Mouse (Mus musculus) limb, embryonic 15.5 days (tissue): ENCODE results near the gene Trpc2. TPM values are rescaled to one million over a fixed set of nuclear protein-coding genes. Genes with fewer than 3 reads are reported as not detected.

Source experiments
- ATAC-seq: fragments of 200-750 bp; cut with Nextera tagmentation; 2 replicates; pipeline ENCODE4 v1.8.0; 2017; ENCODE audit warnings: low read depth, moderate TSS enrichment; ENCODE audit not compliant: insufficient number of reproducible peaks, low FRiP score, low TSS enrichment
- H3K27ac ChIP-seq: fragments of 300-500 bp; sonication (generic); 2 replicates; pipeline ENCODE4 v1.5.1; 2015; ENCODE audit warnings: moderate library complexity, mild to moderate bottlenecking, inconsistent platforms
- H3K27me3 ChIP-seq: fragments of 300-500 bp; sonication (generic); 2 replicates; pipeline ENCODE4 v1.6.1; 2015; ENCODE audit warnings: inconsistent platforms
- H3K36me3 ChIP-seq: fragments of 300-500 bp; sonication (generic); 2 replicates; pipeline ENCODE4 v1.6.1; 2015; ENCODE audit warnings: inconsistent platforms
- H3K4me1 ChIP-seq: fragments of 300-500 bp; sonication (generic); 2 replicates; pipeline ENCODE4 v1.6.1; 2015; ENCODE audit warnings: inconsistent platforms
- H3K4me2 ChIP-seq: fragments of 300-500 bp; sonication (generic); 2 replicates; pipeline ENCODE4 v1.6.1; 2015; ENCODE audit warnings: mild to moderate bottlenecking, inconsistent platforms
- H3K4me3 ChIP-seq: fragments of 300-500 bp; sonication (generic); 2 replicates; pipeline ENCODE4 v1.5.1; 2015; ENCODE audit warnings: mild to moderate bottlenecking, inconsistent platforms
- H3K9ac ChIP-seq: fragments of 300-500 bp; sonication (generic); 2 replicates; pipeline ENCODE4 v1.6.1; 2015; ENCODE audit warnings: inconsistent platforms
- H3K9me3 ChIP-seq: fragments of 300-500 bp; sonication (generic); 2 replicates; pipeline ENCODE4 v1.6.1; 2016; ENCODE audit warnings: inconsistent platforms
- WGBS: fragments of 180-500 bp; shearing (Covaris S2); methylation state at CpG from one replicate; pipeline ENCODE4 v1.1.7; 2015; 5-methylcytosine and 5-hydroxymethylcytosine counted together
- polyA plus RNA-seq: library from polyadenylated mRNA; unstranded; fragments of >200 nt; fragmentation: Nextera tagmentation; extraction: Ambion mirVana; gene quantifications from 2 replicates; pipeline ENCODE4 v1.2.1, GENCODE M21; 2015

Gene Trpc2
- polyA plus RNA-seq, 1 experiment from 2014 or later = not detected

DNA sequence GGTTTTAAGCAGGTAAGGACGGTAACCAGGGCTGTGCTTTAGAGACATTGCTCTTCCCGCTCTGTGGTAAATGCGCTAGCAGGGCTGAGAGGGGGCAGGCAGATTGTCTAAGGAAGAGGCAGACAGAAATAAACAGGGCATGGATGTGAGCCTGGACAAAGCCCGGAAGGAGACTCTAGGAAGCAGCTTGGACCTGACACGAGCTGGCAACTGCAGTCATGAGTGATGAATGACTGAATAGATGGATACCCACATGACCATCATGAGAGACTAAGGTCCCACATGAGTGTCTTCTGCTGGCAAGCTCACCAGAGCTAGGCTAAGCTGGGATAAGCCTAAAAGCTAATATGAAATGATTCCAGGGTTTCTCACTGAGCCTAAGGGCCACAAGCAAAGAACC, 21.2 kb downstream of the Trpc2 start:
- H3K4me1 ChIP-seq = peaks cover 25% of the 10 kb centered on the region
- H3K36me3 ChIP-seq = no peaks in the 10 kb centered on the region
- no peak overlapping the region for H3K27ac ChIP-seq
- H3K9me3 ChIP-seq = no peaks in the 10 kb centered on the region
- H3K4me3 ChIP-seq = no peak overlapping the region
- ATAC-seq = no peak
- H3K4me2 ChIP-seq = no peak overlapping the region
- no peak overlapping the region for H3K9ac ChIP-seq
- no peaks in the 10 kb centered on the region for H3K27me3 ChIP-seq
- 70% methylated on average over 5 of the region's 5 CpGs for WGBS

DNA sequence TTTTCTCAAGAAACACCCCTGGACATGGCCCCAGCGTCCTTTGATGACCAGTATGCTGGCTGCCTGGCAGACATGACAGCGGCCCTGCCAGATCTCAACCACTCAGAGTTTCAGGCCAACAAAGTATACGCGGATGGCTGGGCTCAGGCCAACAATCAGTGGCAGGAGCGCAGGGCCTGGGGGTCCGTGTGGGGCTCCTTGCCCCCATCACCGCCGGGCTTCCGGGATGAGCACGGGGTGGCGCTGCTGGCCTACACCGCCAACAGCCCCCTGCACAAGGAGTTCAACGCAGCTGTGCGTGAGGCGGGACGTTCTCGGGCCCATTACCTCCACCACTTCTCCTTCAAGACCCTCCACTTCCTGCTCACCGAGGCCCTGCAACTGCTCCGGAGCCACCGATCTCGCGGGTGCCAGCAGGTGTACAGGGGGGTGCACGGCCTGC, 23.8 kb downstream of the Trpc2 start:
- Histone ChIP-seq H3K4me1 (peaks cover 13% of the 10 kb centered on the region), H3K36me3 (no peaks in the 10 kb centered on the region), H3K4me3 (peak overlapping the region; percentile 28), H3K9me3 (no peaks in the 10 kb centered on the region), H3K9ac (0 out of 2 replicates have a peak overlapping the region, but pooled peaks have one; percentile 23), H3K27ac (no peak overlapping the region), H3K4me2 (peak overlapping the region; percentile 62), H3K27me3 (no peaks in the 10 kb centered on the region)
- no peak for ATAC-seq
- 11% methylated on average over 23 of the region's 23 CpGs for WGBS

DNA sequence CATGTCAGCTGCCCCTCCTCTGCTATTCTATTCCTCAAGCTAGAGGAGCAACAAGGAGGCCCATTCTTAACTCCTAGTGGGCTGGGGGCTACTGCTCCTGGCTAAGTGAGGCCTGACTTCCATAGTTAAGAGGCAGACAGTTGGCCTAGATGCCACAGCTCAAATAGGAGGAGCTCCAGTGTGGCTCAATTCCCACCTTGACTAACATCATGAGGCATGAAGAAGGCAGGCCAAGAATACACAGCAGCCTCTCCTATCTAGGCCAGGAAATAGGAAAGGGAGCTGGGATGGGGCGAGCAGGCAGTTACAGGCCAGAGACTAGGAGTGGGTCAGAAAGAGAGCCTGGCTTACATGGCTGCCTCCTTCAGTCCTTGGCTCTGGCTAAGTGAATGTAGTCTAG, 25.3 kb downstream of the Trpc2 start:
- Histone ChIP-seq H3K9me3 (no peaks in the 10 kb centered on the region), H3K27me3 (no peaks in the 10 kb centered on the region), H3K27ac (no peak overlapping the region), H3K4me3 (no peak overlapping the region), H3K36me3 (no peaks in the 10 kb centered on the region), H3K4me2 (no peak overlapping the region), H3K4me1 (peaks cover 13% of the 10 kb centered on the region), H3K9ac (no peak overlapping the region)
- ATAC-seq = no peak
- 89% methylated on average over 1 of the region's 1 CpGs for WGBS

- Histone ChIP-seq H3K4me3 (no peak within 1 kb of the TSS), H3K4me2 (no peak within 1 kb of the TSS), H3K4me1 (peaks cover 13% of the 10 kb centered on the region), H3K9ac (no peak within 1 kb of the TSS), H3K9me3 (no peaks in the 10 kb centered on the region), H3K27me3 (no peaks in the 10 kb centered on the region), H3K27ac (no peak within 1 kb of the TSS), H3K36me3 (no peaks in the 10 kb centered on the region)
- no peak for ATAC-seq
- WGBS = 73% methylated on average over 7 of the region's 7 CpGs
Observed at GRCm38 (mm10) chr7:102109171-102109570, 26.3 kb downstream of the Trpc2 start, which contains the start of gene Art5. Art5 (minus strand) TSS chr7:102109489.

- ATAC-seq = no peak
- no peak overlapping the region for H3K27ac ChIP-seq
- H3K36me3 ChIP-seq = no peaks in the 10 kb centered on the region
- H3K9ac ChIP-seq = no peak overlapping the region
- peaks cover 13% of the 10 kb centered on the region for H3K4me1 ChIP-seq
- H3K4me3 ChIP-seq = no peak overlapping the region
- H3K9me3 ChIP-seq = no peaks in the 10 kb centered on the region
- 86% methylated on average over 4 of the region's 4 CpGs for WGBS
- no peaks in the 10 kb centered on the region for H3K27me3 ChIP-seq
- no peak overlapping the region for H3K4me2 ChIP-seq
Observed at GRCm38 (mm10) chr7:102109746-102110145, 26.8 kb downstream of the Trpc2 start.

DNA sequence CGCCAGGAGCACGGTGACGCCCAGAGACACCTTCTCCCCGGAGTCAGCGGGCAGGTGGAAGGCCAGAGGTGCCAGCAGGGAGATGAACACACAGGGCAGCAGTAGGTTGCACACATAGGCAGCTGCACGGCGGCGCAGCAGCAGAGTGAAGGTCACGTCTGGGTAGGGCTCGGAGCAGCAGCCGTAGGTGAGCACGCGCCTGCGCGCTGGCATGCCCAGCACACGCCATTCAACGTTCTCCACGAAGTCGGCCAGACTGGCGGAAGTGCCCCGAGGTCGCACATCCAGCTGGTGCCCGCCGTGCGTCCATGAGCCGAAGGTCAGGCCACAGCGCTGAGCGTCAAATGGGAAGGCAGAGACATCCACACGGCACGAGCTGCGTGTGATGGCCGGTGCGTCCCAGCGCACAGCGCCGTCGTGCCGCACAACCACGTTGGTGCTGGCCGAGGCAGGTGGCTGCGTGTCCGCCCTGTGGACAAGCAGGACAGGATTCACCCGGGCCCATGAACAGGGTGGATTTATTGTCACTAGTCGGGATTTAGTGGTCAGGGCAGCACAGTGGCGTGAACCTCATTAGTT, 30.3 kb downstream of the Trpc2 start:
- WGBS = 80% methylated on average over 45 of the region's 45 CpGs
- ATAC-seq = no peak
- Histone ChIP-seq H3K4me1 (peaks cover 1% of the 10 kb centered on the region; the same call in 1 of the 2 replicates), H3K36me3 (peaks cover 2% of the 10 kb centered on the region; the same call in 1 of the 2 replicates), H3K4me2 (no peak overlapping the region), H3K27ac (no peak overlapping the region), H3K27me3 (no peaks in the 10 kb centered on the region), H3K9me3 (no peaks in the 10 kb centered on the region), H3K4me3 (no peak overlapping the region), H3K9ac (no peak overlapping the region)

GRCm38 (mm10) chr7:102116579-102117331, 33.8 kb downstream of the Trpc2 start, which contains the start of gene Chrna10:
Chrna10 (minus strand) TSS chr7:102116828.
- Histone ChIP-seq H3K9me3 (no peaks in the 10 kb centered on the region), H3K27ac (no peak within 1 kb of the TSS), H3K36me3 (peaks cover 35% of the 10 kb centered on the region), H3K4me2 (no peak within 1 kb of the TSS), H3K27me3 (no peaks in the 10 kb centered on the region), H3K4me3 (no peak within 1 kb of the TSS), H3K4me1 (no peaks in the 10 kb centered on the region; the same call in 1 of the 2 replicates), H3K9ac (no peak within 1 kb of the TSS)
- 42% methylated on average over 7 of the region's 7 CpGs for WGBS
- no peak for ATAC-seq

- Histone ChIP-seq H3K4me2 (no peak overlapping the region), H3K4me3 (no peak overlapping the region), H3K9me3 (no peaks in the 10 kb centered on the region), H3K27ac (no peak overlapping the region), H3K36me3 (peaks cover 41% of the 10 kb centered on the region), H3K4me1 (no peaks in the 10 kb centered on the region; the same call in 1 of the 2 replicates), H3K9ac (no peak overlapping the region), H3K27me3 (no peaks in the 10 kb centered on the region)
- 71% methylated on average over 6 of the region's 6 CpGs for WGBS
- ATAC-seq = no peak
Observed at GRCm38 (mm10) chr7:102117382-102117781, 34.5 kb downstream of the Trpc2 start.

GRCm38 (mm10) chr7:102120326-102120725, 37.4 kb downstream of the Trpc2 start:
- no peaks in the 10 kb centered on the region; the same call in 1 of the 2 replicates for H3K4me1 ChIP-seq
- no peak overlapping the region for H3K9ac ChIP-seq
- H3K4me2 ChIP-seq = no peak overlapping the region
- no peak for ATAC-seq
- H3K27ac ChIP-seq = no peak overlapping the region
- H3K4me3 ChIP-seq = no peak overlapping the region
- no peaks in the 10 kb centered on the region for H3K9me3 ChIP-seq
- 94% methylated on average over 10 of the region's 10 CpGs for WGBS
- H3K27me3 ChIP-seq = no peaks in the 10 kb centered on the region
- peaks cover 71% of the 10 kb centered on the region for H3K36me3 ChIP-seq

DNA sequence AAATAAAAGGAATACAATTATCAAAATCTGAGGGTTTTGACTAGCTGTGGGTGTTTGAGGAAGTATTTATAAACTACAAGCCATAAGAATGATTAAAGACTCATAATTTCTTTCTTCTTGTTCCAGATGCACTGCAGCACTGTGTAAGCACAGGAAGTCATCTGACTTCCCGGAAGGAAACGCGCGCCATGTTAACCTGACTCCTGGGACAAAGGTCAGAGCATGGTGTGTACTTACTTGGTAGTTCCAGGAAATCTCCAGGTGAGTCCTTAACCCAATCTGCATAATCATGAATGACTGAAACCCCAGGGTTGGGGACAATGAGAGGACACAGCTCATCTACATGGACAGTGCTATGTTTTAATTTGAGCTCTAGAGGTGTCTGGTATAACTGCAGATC, 49.5 kb downstream of the Trpc2 start:
- 86% methylated on average over 4 of the region's 4 CpGs for WGBS
- no peaks in the 10 kb centered on the region for H3K4me1 ChIP-seq
- no peak for ATAC-seq
- no peaks in the 10 kb centered on the region for H3K9me3 ChIP-seq
- no peaks in the 10 kb centered on the region for H3K27me3 ChIP-seq
- peaks cover 74% of the 10 kb centered on the region for H3K36me3 ChIP-seq
- H3K9ac ChIP-seq = no peak overlapping the region
- H3K4me3 ChIP-seq = no peak overlapping the region
- H3K4me2 ChIP-seq = no peak overlapping the region
- no peak overlapping the region for H3K27ac ChIP-seq

GRCm38 (mm10) chr7:102137464-102137863, 54.5 kb downstream of the Trpc2 start:
- Histone ChIP-seq H3K4me2 (no peak overlapping the region), H3K27ac (no peak overlapping the region), H3K4me1 (no peaks in the 10 kb centered on the region), H3K9me3 (no peaks in the 10 kb centered on the region), H3K27me3 (no peaks in the 10 kb centered on the region), H3K4me3 (no peak overlapping the region), H3K36me3 (peaks cover 83% of the 10 kb centered on the region), H3K9ac (no peak overlapping the region)
- WGBS = 91% methylated on average over 1 of the region's 1 CpGs
- ATAC-seq = no peak

- no peak overlapping the region for H3K4me3 ChIP-seq
- no peak overlapping the region for H3K27ac ChIP-seq
- H3K4me1 ChIP-seq = no peaks in the 10 kb centered on the region
- ATAC-seq = no peak
- 95% methylated on average over 5 of the region's 5 CpGs for WGBS
- H3K9me3 ChIP-seq = no peaks in the 10 kb centered on the region
- H3K36me3 ChIP-seq = peaks cover 82% of the 10 kb centered on the region
- H3K27me3 ChIP-seq = no peaks in the 10 kb centered on the region
- no peak overlapping the region for H3K4me2 ChIP-seq
- H3K9ac ChIP-seq = no peak overlapping the region
Observed at GRCm38 (mm10) chr7:102137898-102138297, 55.0 kb downstream of the Trpc2 start.
